Mouse (Mus musculus) adrenal gland, adult 8-10 months (tissue): ENCODE measurements around the gene Capn2. TPM values are rescaled to one million over a fixed set of nuclear protein-coding genes. Genes with fewer than 3 reads are reported as not detected.

Experiments used
- DNase-seq: peaks from one replicate; pipeline ENCODE4 v3.0.0; 2022
- total RNA-seq, 4 experiments: library from RNA; stranded (reverse); gene quantifications; 2 replicates each; pipeline ENCODE4 v1.2.4; 2022

Gene Capn2
- total RNA-seq, 4 experiments from 2014 or later = 53.3 to 96.0 (median 73.4) TPM

GRCm38 (mm10) chr1:182460291-182461244 is 56.8 kb downstream of the Capn2 start:
- no peak for DNase-seq

DNA sequence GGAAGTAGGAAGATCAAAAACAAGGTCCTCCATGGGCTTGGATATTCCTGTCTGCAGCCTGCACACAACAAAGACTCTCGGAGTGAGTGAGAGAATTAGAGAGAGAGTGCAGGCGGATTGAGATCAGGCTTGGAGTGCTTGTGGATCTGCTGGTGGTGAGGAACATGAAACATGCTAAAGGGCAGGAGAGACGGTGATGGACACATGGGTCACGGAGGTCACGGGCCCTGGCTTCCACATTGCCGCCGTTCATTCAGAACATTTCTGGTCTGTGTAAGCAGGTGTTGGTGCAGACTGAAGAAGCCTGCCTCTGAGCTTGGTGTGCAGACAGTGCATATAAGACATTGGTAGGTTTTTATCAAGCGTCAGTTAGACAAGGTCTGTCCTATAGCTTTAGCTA is 58.0 kb downstream of the Capn2 start:
- DNase-seq = no peak

DNA sequence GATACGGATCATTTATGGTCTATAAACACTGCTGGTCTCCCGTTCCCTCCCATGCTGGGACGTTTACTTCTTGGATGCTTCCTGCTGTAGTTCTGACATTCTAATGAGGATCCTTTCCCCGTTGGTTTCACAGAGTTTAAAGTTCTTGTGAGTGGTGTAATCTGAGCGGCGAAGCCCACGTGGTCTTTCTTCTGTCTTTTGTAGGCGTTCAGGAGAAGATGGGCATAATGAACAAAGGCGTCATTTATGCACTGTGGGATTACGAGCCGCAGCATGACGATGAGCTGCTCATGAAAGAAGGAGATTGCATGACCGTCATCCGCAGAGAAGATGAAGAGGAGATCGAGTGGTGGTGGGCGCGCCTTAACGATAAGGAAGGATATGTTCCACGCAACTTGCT is 58.9 kb downstream of the Capn2 start:
- no peak for DNase-seq

DNA sequence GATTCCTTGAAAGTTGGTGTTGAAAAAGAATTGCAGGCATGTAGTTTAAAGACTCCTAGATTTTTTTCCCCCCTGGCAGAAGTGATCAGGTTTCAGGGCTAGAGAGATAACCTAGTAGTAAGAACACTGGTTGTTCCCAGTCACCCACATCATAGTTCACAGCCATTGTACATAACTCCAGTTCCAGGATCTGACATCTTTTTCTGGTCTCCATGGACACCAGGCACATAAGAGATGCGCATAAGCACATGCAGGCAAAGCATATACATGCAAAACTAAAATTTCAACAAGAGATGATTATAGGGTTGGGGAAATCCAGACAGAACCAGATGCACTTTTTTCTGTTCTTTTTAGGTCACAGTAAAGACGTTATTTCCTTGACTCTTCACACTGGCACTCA is 62.3 kb downstream of the Capn2 start:
- DNase-seq = no peak

GRCm38 (mm10) chr1:182452473-182452872 is 64.9 kb downstream of the Capn2 start:
- DNase-seq = no peak

- no peak for DNase-seq
These were observed 69.0 kb downstream of the Capn2 start for GRCm38 (mm10) chr1:182448276-182449035.

DNA sequence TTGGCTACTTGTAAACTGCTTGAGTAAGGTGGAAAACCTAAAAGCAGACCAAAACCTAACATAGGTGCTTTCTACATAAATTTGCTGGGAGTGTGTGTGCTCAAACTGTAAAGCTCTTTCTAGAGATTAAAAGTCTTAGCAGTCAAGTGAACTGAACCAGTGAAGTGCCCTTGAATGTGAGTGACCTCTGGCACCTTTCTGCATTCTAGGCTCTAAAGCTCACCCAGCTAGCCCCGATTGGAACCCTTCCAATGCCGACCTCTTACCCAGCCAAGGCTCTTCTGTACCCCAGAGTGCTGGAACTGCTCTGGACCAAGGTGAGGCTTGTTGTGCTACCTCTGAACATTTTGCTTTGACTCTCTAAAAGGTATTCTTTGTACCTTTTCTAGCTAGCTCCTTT is 73.3 kb downstream of the Capn2 start:
- DNase-seq = no peak

GRCm38 (mm10) chr1:182441791-182442473 is 75.5 kb downstream of the Capn2 start:
- no peak for DNase-seq

- peak; percentile 37 for DNase-seq
These were observed 77.7 kb downstream of the Capn2 start for GRCm38 (mm10) chr1:182439546-182440222.

- no peak for DNase-seq
These were observed 80.7 kb downstream of the Capn2 start for GRCm38 (mm10) chr1:182436746-182437145.

DNA sequence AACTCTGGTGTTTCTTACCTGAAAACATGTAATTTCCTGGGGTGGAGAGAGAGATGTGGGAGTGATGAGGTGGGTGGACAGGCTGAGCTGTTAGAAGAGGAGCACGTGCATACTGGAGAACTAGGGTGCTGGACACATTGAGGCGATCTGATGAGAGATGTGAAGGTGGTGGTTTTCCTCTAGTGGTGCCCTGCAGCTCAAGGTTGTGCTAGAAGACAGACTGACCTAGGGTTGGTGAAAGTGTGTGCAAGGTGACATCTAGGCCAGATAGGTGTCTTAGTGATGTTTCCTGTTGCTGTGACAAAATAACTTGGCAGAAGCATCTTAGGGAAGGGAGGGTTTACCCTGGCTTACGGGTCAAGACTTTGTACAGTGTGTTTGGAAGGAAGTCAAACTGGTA is 85.3 kb downstream of the Capn2 start:
- no peak for DNase-seq

DNA sequence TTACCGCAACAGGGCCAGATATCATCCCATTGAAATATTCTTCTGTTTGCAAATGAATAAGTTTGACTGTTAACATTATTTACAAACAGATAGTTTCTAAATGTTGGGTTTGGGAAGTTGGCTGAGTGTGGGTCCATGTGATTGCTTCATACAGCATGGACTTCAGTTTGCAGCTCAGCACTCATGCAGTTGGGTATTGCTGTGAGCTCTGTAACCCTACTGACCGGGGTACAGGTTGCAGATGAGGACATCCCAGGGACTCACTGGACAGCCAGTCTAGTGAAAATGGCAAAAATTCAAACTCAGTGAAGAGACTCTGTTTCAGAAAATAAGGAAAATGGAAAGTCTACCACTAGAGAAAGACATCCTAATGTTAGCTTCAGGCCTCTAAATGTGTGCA is 86.7 kb downstream of the Capn2 start:
- DNase-seq = no peak

GRCm38 (mm10) chr1:182429826-182430225 is 87.6 kb downstream of the Capn2 start:
- no peak for DNase-seq

GRCm38 (mm10) chr1:182427426-182427825 is 90.0 kb downstream of the Capn2 start:
- no peak for DNase-seq

DNA sequence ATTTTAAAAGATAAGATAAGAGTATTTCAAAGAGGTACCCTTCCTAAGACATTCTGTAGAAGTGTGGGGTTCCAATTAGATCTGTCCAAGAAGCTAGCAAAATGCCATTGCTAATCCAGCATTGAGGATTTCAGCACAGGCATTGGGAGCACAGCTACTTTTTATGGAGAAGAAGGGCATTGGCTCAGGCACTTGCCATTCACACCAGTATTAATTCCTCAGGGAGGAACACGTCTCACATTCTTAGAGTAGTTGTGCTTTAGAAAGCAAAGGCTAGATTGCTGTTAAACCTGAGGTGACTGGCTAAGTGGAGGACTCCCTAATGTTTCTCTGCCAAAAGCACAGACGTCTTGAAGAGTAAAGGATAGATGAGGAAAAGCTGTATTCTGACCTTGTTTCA is 91.0 kb downstream of the Capn2 start:
- DNase-seq = no peak

- DNase-seq = no peak
These were observed 92.2 kb downstream of the Capn2 start for GRCm38 (mm10) chr1:182425176-182425575.

GRCm38 (mm10) chr1:182424274-182424673 is 93.1 kb downstream of the Capn2 start:
- DNase-seq = no peak

DNA sequence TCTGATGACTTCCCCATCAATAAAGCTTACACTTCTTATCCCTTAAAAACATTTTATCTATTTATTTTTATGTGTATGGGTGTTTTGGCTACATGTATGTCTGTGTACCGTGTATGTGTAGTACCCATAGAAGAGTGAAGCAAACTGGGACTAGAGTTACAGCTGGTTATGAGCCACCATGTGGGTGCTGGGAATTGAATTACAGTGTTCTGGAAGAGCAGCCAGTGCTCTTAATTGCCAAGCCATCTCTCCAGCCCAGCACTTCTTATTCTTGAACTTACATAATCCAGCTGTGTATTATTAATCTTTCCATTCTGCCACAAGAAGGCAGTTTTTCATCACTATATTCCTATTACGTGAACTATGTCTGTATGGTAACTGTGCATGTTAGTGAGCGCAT is 97.9 kb downstream of the Capn2 start:
- DNase-seq = no peak
